Mouse (Mus musculus) 416B (cell line): ENCODE results near the gene Slc7a11.

Experiments used
- DNase-seq: peaks from one replicate; pipeline ENCODE4 v3.0.0; 2011; ENCODE audit warnings: low read depth

Gene Slc7a11

DNA sequence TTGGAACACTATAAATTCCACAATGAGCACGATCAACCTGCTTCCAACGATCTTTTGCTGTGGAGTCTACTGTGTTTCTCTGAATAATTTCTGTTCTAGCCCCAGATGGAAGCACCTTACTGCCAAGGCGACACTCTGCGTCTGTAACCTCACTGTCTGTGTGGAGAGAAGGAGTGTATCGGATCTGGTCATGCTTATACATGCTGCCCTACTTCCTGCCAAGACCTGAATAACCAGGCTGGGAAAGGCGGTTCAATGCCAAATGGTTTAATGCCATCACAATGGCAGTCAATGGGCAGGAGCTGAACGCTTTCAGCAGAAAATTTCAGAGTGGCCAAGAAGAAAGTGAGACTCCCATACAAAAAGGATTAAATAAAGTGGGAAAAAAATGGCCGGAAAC is 137.1 kb downstream of the Slc7a11 start:
- DNase-seq: no peak

GRCm38 (mm10) chr3:50304137-50304536 is 139.3 kb downstream of the Slc7a11 start:
- DNase-seq: peak; percentile 60

DNA sequence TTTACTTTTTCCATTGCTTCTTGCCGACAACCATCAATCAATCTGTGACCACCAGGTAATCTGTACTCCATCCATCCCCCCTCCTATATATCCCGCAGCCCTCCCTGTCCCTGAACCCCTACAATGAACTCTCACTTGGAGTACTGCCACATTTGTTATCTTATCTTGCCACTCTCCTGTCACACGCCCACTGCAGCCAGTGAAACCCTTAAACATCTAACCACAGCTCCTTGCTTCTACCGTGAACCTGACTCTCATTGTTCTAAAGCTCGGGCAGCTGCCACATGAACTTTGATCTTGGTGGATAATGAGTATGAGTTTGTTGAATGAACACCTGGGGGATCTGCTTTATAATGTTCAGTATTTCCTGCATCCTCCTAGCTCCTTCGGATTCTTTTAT is 140.8 kb downstream of the Slc7a11 start:
- DNase-seq: peak; percentile 21

GRCm38 (mm10) chr3:50300952-50301303 is 142.5 kb downstream of the Slc7a11 start:
- peak; percentile 65 for DNase-seq

DNA sequence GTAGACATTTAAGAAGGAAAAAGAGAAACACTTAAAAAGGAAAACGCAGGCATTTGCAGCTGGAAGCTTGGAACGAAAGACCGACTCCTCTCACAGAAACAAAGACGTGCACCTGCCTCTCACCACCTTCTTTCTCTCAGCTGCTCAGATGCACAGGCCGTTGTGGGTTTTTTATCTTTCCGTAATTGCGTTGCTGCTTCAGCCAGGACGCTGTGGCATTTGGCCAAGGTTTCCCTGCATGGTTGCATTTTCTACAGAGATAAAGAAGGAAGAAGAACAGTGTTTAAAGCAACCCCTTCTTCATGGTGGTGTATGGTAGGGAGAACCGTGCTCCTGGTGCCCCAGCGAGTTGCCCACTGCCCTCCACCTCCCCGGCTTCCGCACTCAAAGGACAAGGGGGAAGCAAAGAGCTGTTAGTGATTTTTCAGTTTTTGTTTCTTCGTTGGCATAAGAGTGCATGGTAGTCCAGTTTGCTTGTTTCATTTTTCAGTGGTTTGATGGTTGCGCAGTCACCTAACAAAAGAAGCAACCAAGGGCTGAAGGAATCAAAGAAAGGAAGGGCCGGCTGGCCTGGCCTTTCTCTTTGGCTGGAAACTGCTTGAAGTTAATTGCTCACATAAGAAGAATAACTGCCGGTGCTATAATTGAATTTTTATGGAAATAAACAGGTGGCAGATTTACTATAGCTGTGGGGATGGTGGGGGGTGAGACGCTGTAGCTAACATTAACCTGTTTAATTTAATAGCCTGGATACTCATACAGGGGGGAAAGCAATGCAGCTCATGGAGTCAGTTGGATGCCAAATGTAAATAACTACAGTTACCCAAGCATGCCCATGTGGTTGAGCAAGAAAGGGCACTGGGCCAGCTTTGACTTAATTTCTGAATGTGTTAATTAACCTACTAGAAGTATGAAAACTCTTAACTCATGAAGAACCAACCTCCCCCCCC is 143.1 kb downstream of the Slc7a11 start:
- DNase-seq: no peak

- DNase-seq: no peak
Observed at GRCm38 (mm10) chr3:50298366-50298991, 144.9 kb downstream of the Slc7a11 start.

DNA sequence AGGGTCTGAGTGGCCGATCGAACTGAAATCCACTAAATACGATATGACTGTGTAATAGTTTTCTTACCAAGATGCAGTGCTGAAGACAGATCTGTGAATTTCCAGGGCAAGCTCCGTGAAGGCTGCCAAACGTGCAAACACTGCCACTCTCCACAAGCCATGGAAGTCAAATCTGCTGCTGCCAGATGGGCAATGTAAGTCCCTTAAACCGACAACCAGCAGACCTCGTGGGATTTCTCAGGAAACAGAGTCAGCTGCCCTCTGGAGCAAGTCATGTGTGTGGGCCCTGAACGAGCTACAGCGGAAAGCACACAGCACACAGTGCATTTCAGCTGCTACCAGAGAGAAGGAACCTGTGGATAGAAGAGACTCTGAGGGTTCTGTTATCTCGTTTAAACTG is 146.5 kb downstream of the Slc7a11 start:
- no peak for DNase-seq

DNA sequence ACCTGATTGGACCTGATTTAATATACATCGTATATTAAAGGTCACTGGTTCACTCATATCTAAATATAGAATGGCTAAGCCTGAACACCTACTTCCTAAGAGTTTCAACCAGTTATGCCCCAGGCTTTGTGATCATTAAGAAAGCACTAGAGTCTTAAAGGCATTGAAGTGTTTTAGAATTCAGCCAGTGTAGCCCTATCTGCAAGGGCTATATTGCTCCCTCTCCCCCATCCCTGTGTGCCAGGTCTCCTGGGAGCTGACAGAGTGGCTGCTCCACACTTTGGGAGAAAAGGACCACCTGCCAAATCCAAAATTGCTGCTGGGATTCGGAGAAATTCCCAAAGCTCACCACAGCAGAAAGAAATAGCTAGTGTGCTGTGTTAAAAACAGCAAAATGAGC is 168.4 kb downstream of the Slc7a11 start:
- DNase-seq: no peak

DNA sequence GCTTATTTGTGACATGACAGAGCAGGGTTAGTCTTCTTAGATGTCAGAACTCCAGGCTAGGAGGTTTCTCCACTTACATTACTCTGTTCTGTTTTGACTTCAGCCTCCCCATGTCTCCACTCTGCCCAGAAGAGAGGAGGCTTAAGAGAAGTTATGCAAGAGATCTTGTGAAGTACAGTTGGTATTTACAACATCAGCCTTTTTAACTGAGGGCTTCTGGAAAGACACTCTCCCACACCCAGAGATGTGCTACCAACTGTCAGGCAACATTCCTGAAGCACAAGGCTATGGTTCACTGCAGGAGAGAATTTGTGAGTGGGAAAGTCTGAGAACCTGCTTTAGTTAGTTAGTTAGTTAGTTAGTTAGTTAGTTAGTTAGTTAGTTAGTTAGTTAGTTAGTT is 171.2 kb downstream of the Slc7a11 start:
- DNase-seq: peak; percentile 8

GRCm38 (mm10) chr3:50269680-50270079 is 173.7 kb downstream of the Slc7a11 start:
- DNase-seq: no peak

DNA sequence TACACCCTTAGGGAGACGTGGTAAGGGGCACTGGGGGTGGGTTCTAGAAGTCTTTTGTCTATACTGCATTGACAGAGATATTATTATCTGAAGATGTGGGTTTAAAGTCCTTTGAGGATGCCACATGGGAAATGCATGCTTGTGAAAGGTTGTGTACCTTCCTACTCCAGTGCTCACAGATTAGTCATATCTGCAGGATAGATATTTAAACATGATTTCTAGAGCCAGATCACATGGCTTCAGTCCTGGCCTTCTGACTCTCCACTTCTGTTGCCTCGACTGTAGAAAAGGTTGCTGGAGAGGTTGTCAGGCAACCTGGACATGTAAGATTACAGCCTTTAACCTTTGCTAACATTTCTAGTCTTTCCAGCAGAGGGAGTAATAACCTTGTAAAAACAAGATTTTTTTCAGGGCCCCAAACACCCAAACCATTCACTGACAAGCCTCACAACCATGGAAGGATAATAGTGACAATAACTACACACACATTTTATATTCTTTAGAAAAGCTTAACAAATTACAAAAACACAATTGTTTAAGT is 180.8 kb downstream of the Slc7a11 start:
- DNase-seq: peak; percentile 24

- no peak for DNase-seq
Observed at GRCm38 (mm10) chr3:50262066-50262465, 181.3 kb downstream of the Slc7a11 start.

GRCm38 (mm10) chr3:50260667-50261066 is 182.7 kb downstream of the Slc7a11 start:
- no peak for DNase-seq

DNA sequence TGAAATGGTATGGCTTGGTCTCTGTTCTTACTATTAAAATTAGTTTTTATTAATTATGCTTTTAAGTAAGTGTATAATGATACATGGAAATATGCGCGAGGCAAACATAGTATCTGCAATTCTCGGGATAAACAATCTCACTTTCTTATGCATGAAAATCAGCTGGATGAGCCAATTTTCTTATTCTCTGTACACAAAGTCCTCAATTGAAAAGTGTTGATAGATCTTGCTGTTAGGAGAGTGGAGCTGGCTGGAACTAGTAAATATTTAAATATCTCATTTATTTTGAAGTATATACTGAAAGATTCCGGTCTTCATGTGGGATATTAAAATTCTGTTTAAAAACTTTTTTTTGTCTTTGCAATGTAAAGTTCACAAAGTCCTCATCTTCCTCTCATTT is 184.6 kb downstream of the Slc7a11 start:
- DNase-seq: no peak

GRCm38 (mm10) chr3:50249598-50250300 is 193.7 kb downstream of the Slc7a11 start:
- no peak for DNase-seq

- DNase-seq: no peak
Observed at GRCm38 (mm10) chr3:50235990-50236389, 207.4 kb downstream of the Slc7a11 start.

- no peak for DNase-seq
Observed at GRCm38 (mm10) chr3:50233144-50233543, 210.3 kb downstream of the Slc7a11 start.

DNA sequence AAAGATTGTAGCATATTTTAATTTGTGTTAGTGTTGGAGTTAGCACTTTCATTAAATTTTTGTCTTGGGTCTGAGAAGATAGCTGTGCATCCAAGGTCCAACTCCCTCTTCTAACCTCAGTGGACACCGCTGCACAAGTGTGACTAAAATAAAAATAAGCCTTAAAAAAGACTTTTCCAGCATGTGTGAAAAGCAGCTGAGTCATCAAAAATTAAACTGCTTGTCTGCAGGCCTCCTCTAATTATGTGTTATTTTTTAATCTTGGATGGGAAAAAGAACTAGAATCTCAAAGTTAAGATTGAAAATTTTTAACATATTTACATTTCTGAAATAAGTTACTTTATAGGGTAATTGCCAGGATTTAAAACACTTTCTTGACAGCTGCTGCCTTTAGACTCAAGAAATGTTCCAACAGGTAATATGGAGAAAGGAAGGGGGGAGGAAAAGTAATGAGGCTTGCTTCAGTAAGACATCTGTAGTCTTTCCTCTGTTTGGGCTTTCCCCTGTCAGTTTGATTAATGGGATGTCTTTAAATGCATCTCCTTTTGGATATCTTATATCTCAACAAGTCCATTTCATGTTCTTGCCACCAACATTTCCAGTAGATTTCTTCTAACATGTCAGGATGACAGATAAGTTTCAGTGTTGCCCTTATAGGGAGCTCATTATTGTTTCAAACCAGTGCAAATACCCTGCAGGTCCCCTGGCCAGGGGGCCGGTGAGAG is 218.9 kb downstream of the Slc7a11 start:
- DNase-seq: no peak

DNA sequence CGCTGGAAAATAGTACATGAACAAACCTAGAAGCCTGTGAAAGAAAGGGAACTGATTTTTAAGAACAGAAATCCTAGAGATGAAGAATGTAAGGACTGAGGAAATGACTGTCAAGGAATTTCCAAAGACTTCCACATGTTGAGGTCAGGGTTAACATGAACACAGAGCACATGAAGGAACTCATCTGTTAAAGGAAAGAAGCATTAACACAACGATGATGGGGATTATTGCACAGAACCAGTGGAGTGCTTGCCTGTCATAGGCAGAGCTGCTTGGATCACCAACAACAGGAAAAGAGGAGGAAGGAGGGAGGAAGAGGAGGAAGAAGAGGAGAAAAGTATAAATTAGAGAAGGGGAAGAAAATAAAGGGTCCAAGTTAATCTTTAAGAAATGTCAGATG is 223.0 kb downstream of the Slc7a11 start:
- no peak for DNase-seq

DNA sequence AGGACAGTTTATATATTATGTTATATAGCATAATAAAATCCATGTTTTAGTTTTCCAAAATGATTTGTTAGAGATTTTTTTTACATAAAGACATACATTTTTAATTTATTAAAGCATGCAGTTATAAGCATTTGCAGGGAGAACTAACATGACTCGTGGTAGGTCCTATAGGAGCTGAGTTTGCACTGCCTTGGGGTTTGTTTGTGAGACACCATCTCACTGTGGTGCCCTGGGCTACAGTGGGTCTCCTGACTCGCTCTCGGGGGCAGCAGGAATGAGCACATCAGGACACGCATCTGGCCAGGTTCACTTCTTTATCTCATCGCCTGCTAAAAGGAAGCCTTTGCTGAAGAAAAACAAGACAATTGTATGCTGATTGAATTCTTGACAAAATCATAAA is 257.0 kb downstream of the Slc7a11 start:
- DNase-seq: no peak

- DNase-seq: no peak
Observed at GRCm38 (mm10) chr3:50185879-50186278, 257.5 kb downstream of the Slc7a11 start.

DNA sequence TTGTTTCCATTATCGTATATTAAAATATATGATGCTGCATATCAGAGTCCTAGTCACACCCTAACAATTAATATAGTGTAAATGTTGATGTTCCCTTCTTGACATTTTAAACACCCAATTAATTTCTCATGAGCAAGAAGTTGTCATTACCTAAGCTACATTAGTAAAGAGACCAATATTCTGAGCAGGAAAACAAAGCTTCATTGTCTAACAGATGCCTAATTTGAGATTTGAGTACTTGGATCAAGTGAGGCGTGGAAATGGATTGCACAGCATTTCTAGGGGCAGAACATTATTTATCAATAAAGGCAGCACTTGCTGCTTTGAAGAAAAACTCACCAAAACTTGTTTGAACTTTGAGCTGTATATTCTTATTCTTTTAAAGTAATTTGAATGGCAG is 282.7 kb downstream of the Slc7a11 start:
- DNase-seq: no peak
